Mouse (Mus musculus) lung, embryonic 15.5 days (tissue): ENCODE data around the gene Sowahb. TPM values are rescaled to one million over a fixed set of nuclear protein-coding genes. Genes with fewer than 3 reads are reported as not detected.

Experiments
- ATAC-seq: fragments of 200-750 bp; cut with Nextera tagmentation; 2 replicates; pipeline ENCODE4 v1.8.0; 2017; ENCODE audit warnings: moderate number of reproducible peaks, borderline replicate concordance; ENCODE audit not compliant: low FRiP score, low TSS enrichment; ENCODE audit errors: extremely low read depth
- H3K27ac ChIP-seq: fragments of 300-500 bp; sonication (generic); 2 replicates; pipeline ENCODE4 v1.5.1; 2015; ENCODE audit warnings: moderate library complexity, mild to moderate bottlenecking, inconsistent platforms
- H3K27me3 ChIP-seq: fragments of 300-500 bp; sonication (generic); 2 replicates; pipeline ENCODE4 v1.6.1; 2015; ENCODE audit warnings: inconsistent platforms
- H3K36me3 ChIP-seq: fragments of 300-500 bp; sonication (generic); 2 replicates; pipeline ENCODE4 v1.6.1; 2015; ENCODE audit warnings: inconsistent platforms
- H3K4me1 ChIP-seq: fragments of 300-500 bp; sonication (generic); 2 replicates; pipeline ENCODE4 v1.6.1; 2015; ENCODE audit warnings: inconsistent platforms
- H3K4me2 ChIP-seq: fragments of 300-500 bp; sonication (generic); 2 replicates; pipeline ENCODE4 v1.6.1; 2015; ENCODE audit warnings: inconsistent platforms, mild to moderate bottlenecking, moderate library complexity
- H3K4me3 ChIP-seq: fragments of 300-500 bp; sonication (generic); 2 replicates; pipeline ENCODE4 v1.5.1; 2015; ENCODE audit warnings: mild to moderate bottlenecking, inconsistent platforms
- H3K9ac ChIP-seq: fragments of 300-500 bp; sonication (generic); 2 replicates; pipeline ENCODE4 v1.6.1; 2015; ENCODE audit warnings: inconsistent platforms
- H3K9me3 ChIP-seq: fragments of 300-500 bp; sonication (generic); 2 replicates; pipeline ENCODE4 v1.6.1; 2016; ENCODE audit warnings: inconsistent platforms
- WGBS: fragments of 180-500 bp; shearing (Covaris S2); methylation state at CpG from one replicate; pipeline ENCODE4 v1.1.7; 2015; 5-methylcytosine and 5-hydroxymethylcytosine counted together
- polyA plus RNA-seq: library from polyadenylated mRNA; unstranded; fragments of >200 nt; fragmentation: Nextera tagmentation; extraction: Ambion mirVana; gene quantifications from 2 replicates; pipeline ENCODE4 v1.2.1, GENCODE M21; 2015

Gene Sowahb
- polyA plus RNA-seq, result 1.5 and 1.7 TPM in 2 replicates

GRCm38 (mm10) chr5:93044584-93045370, at the start of gene Sowahb:
Gene Sowahb (minus strand): TSS chr5:93045022.
- peak within 1 kb of the TSS; percentile 55 for H3K4me3 ChIP-seq
- H3K9me3 ChIP-seq, result no peaks in the 10 kb centered on the region
- H3K27me3 ChIP-seq, result peaks cover 71% of the 10 kb centered on the region
- WGBS, result under 1% methylated on average over 68 of the region's 68 CpGs
- H3K36me3 ChIP-seq, result no peaks in the 10 kb centered on the region
- H3K4me2 ChIP-seq, result peak within 1 kb of the TSS; percentile 88
- peaks cover 45% of the 10 kb centered on the region for H3K4me1 ChIP-seq
- peak within 1 kb of the TSS; percentile 55 for H3K9ac ChIP-seq
- peak within 1 kb of the TSS; percentile 48 for H3K27ac ChIP-seq
- peak; percentile 92 for ATAC-seq

DNA sequence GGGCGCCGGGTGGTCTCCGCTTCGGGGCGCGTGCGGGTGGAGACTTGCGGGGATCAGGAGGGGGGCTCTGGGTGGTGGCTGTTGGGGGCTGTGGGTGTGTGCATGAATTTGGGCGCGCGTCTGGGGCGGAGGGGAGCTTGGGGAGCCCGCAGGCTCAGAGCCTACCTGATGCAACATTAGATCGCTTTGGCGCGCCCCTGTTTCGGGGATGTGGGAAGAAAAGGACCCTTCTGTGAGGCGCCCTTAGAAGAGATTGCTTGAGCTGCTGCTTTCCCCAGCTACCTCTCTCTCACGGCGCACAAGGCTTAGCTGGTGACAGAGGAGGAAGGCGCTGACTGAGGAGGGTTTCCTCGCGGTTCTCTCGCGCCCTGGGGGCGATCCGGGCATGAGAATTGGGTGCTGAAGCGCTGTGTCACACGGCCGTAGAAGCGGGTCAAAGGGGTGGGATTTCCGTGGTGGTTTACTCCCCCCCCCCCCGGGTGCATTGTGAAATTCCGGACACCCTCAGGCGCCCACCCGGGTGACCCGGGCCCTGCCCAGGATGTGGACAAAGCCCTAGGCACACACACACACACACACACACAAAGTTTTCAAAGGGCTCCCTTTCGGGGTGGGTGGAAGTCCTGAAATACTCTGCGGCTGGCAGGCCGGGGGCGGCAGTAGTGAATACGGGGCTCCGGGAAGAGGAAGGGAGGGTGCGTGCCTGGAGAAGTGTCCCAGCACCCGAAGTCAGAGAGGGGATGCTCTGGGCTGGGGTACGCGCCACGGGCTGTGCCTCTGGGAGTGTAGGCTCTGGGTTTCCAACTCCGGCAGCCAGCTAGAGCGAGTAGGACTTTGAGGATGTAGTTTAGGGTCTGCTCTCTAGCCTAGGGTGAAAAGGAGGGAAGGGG, 49.1 kb upstream of the Sowahb start:
- no peaks in the 10 kb centered on the region for H3K36me3 ChIP-seq
- H3K4me1 ChIP-seq, result peaks cover 52% of the 10 kb centered on the region
- peak; percentile 49 for ATAC-seq
- H3K4me3 ChIP-seq, result peak overlapping the region; percentile 83
- no peaks in the 10 kb centered on the region for H3K27me3 ChIP-seq
- H3K27ac ChIP-seq, result peak overlapping the region; percentile 93
- under 1% methylated on average over 49 of the region's 50 CpGs for WGBS
- H3K9ac ChIP-seq, result peak overlapping the region; percentile 85
- peak overlapping the region; percentile 95 for H3K4me2 ChIP-seq
- H3K9me3 ChIP-seq, result no peaks in the 10 kb centered on the region

GRCm38 (mm10) chr5:93092857-93093622, 48.2 kb upstream of the Sowahb start, which contains the start of gene Sept11:
Gene Sept11 (plus strand): TSS chr5:93093437.
- H3K4me1 ChIP-seq, result peaks cover 44% of the 10 kb centered on the region
- H3K4me3 ChIP-seq, result peak within 1 kb of the TSS; percentile 83
- peak within 1 kb of the TSS; percentile 93 for H3K27ac ChIP-seq
- ATAC-seq, result peak; percentile 91
- H3K27me3 ChIP-seq, result no peaks in the 10 kb centered on the region
- peak within 1 kb of the TSS; percentile 95 for H3K4me2 ChIP-seq
- H3K9me3 ChIP-seq, result no peaks in the 10 kb centered on the region
- WGBS, result under 1% methylated on average over 57 of the region's 63 CpGs
- H3K36me3 ChIP-seq, result no peaks in the 10 kb centered on the region
- peak within 1 kb of the TSS; percentile 85 for H3K9ac ChIP-seq

- peak overlapping the region; percentile 95 for H3K4me2 ChIP-seq
- ATAC-seq, result peak; percentile 27; the same call in 1 of the 2 replicates
- WGBS, result 3% methylated on average over 28 of the region's 28 CpGs
- peaks cover 40% of the 10 kb centered on the region for H3K4me1 ChIP-seq
- peak overlapping the region; percentile 83 for H3K4me3 ChIP-seq
- no peaks in the 10 kb centered on the region for H3K9me3 ChIP-seq
- no peaks in the 10 kb centered on the region for H3K36me3 ChIP-seq
- peak overlapping the region; percentile 85 for H3K9ac ChIP-seq
- H3K27ac ChIP-seq, result peak overlapping the region; percentile 93
- no peaks in the 10 kb centered on the region for H3K27me3 ChIP-seq
Observed at GRCm38 (mm10) chr5:93092147-93092781, 47.4 kb upstream of the Sowahb start.

- Histone ChIP-seq H3K9me3 (no peaks in the 10 kb centered on the region), H3K27ac (no peak overlapping the region), H3K4me1 (peaks cover 33% of the 10 kb centered on the region), H3K9ac (no peak overlapping the region), H3K4me2 (peak overlapping the region; percentile 95), H3K27me3 (no peaks in the 10 kb centered on the region), H3K36me3 (no peaks in the 10 kb centered on the region), H3K4me3 (peak overlapping the region; percentile 83; the same call in 1 of the 2 replicates)
- ATAC-seq, result no peak
- 26% methylated on average over 3 of the region's 3 CpGs for WGBS
Observed at GRCm38 (mm10) chr5:93091266-93091665, 46.4 kb upstream of the Sowahb start.

DNA sequence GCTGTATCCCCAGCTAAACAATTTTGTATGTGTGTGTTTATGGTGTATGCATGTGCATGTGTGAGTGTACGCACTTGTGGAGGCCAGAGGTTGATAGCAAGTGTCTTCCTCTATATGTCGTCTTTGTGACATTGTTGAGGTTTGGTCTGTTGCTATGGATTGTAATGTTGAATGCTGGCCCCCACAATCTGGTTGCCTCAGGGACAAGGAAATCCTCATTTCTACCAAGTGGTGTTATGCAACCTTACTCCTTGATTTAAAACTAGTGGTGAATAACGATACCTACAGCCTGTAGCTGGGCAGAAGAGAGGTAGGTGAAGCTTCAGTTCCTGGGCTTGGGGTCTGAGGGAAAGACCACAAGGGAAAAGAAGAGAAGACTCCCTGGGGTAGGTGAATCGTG, 41.1 kb upstream of the Sowahb start:
- H3K4me2 ChIP-seq, result no peak overlapping the region
- H3K9me3 ChIP-seq, result no peaks in the 10 kb centered on the region
- H3K4me3 ChIP-seq, result no peak overlapping the region
- no peaks in the 10 kb centered on the region for H3K36me3 ChIP-seq
- no peak overlapping the region for H3K9ac ChIP-seq
- no peaks in the 10 kb centered on the region for H3K27me3 ChIP-seq
- no peak overlapping the region for H3K27ac ChIP-seq
- ATAC-seq, result no peak
- WGBS, result 83% methylated on average over 4 of the region's 4 CpGs
- H3K4me1 ChIP-seq, result peaks cover 1% of the 10 kb centered on the region; the same call in 1 of the 2 replicates

DNA sequence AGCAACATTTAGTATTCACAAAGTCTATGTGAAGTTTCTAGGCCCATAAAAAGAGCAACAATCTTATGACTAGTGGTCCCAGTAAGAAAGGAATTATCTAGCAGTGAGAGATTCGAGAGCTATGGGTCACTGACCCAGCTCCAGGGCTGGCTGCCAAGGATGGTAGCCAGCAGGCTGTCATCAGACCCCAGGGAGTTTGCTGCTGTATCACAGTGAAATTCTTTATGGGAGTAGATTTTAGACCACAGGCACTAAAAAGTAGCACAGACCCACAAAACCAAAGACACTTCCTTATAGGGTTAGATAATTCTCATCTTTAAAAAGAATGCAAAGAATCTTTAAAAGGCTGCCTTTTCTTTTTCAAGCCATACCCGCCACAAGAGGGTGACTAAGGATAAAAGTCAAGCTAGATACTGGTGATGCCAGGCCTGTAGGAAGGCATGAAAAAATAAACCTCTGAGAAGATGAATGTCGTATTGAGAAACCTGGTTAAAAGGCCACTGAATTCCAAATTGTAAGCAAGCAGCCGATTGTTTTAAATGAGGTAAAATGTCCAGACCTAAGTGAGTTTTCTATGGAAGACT, 40.3 kb upstream of the Sowahb start:
- WGBS, result 40% methylated on average over 4 of the region's 4 CpGs
- no peak for ATAC-seq

GRCm38 (mm10) chr5:93079596-93079995, 34.8 kb upstream of the Sowahb start:
- no peak overlapping the region for H3K4me2 ChIP-seq
- H3K4me3 ChIP-seq, result no peak overlapping the region
- H3K27ac ChIP-seq, result no peak overlapping the region
- no peaks in the 10 kb centered on the region for H3K36me3 ChIP-seq
- no peaks in the 10 kb centered on the region for H3K27me3 ChIP-seq
- H3K9ac ChIP-seq, result no peak overlapping the region
- ATAC-seq, result no peak
- 0 out of 2 replicates have a peak, but pooled peaks cover 3% of the 10 kb centered on the region for H3K4me1 ChIP-seq
- no peaks in the 10 kb centered on the region for H3K9me3 ChIP-seq
- WGBS, result 82% methylated on average over 3 of the region's 3 CpGs

More for the DNA sequence above, 40.3 kb upstream of the Sowahb start:
- Histone ChIP-seq H3K9me3 (no peaks in the 10 kb centered on the region), H3K4me3 (no peak overlapping the region), H3K36me3 (no peaks in the 10 kb centered on the region), H3K4me2 (no peak overlapping the region), H3K9ac (no peak overlapping the region), H3K27ac (no peak overlapping the region), H3K27me3 (no peaks in the 10 kb centered on the region), H3K4me1 (no peaks in the 10 kb centered on the region; the same call in 1 of the 2 replicates)

- H3K27me3 ChIP-seq, result no peaks in the 10 kb centered on the region
- H3K36me3 ChIP-seq, result no peaks in the 10 kb centered on the region
- H3K9me3 ChIP-seq, result no peaks in the 10 kb centered on the region
- no peak for ATAC-seq
- H3K4me1 ChIP-seq, result 0 out of 2 replicates have a peak, but pooled peaks cover 3% of the 10 kb centered on the region
- H3K4me3 ChIP-seq, result no peak overlapping the region
- WGBS, result 58% methylated on average over 7 of the region's 7 CpGs
- H3K9ac ChIP-seq, result no peak overlapping the region
- H3K4me2 ChIP-seq, result no peak overlapping the region
- no peak overlapping the region for H3K27ac ChIP-seq
Observed at GRCm38 (mm10) chr5:93077661-93078323, 33.0 kb upstream of the Sowahb start.

DNA sequence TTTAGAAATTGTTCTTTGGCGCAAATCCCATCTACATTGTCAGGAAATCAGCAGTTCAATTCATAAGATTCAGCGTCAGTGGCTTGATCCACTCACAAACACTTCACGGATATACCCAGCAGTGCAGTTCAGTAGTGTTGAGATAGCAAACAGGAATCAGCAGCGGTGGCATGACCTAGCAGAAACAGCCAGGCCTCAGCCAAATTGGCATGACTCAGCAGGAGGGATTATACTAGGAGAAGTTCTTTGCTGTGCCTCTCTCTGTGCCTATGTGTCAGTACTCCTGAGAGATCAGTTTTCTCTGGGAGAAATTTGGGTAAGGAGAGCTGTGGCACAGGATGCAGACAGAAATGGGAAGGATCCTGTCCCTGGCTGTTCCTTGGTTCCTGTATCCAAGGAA, 16.0 kb upstream of the Sowahb start:
- no peak overlapping the region for H3K4me2 ChIP-seq
- no peaks in the 10 kb centered on the region for H3K9me3 ChIP-seq
- H3K4me1 ChIP-seq, result no peaks in the 10 kb centered on the region
- H3K27me3 ChIP-seq, result no peaks in the 10 kb centered on the region
- 77% methylated on average over 4 of the region's 4 CpGs for WGBS
- no peak overlapping the region for H3K4me3 ChIP-seq
- H3K36me3 ChIP-seq, result no peaks in the 10 kb centered on the region
- ATAC-seq, result no peak
- H3K27ac ChIP-seq, result no peak overlapping the region
- no peak overlapping the region for H3K9ac ChIP-seq
